Mouse (Mus musculus): ENCODE measurements at regions not wholly inside any gene's neighbourhood (a gene's known extent, or its start where the extent isn't known, plus 50 kb on each side); places are given as distances from the start of the nearest gene placed in this dataset.
"Not testable (repeated sequence)": the region's sequence is repeated elsewhere in the genome, so short reads cannot be mapped to it uniquely, and the experiment has no call there.

GRCm38 (mm10) chr4:4306922-4307321 is 229.6 kb upstream of the Sdr16c6 start:
- Histone ChIP-seq H3K9ac (no peak overlapping the region), H3K4me2 (ENCODE audit: low read depth) (no peak overlapping the region), H3K4me1 (ENCODE audit: insufficient read depth) (no peaks in the 10 kb centered on the region), H3K36me3 (ENCODE audit: insufficient read depth) (no peaks in the 10 kb centered on the region), H3K27ac (ENCODE audit: low read depth, low read length) (no peak overlapping the region), H3K4me3 (ENCODE audit: low read depth, low read length) (no peak overlapping the region), H3K27me3 (ENCODE audit: insufficient read depth, low read length) (no peaks in the 10 kb centered on the region), H3K9me3 (ENCODE audit: low read length) (no peaks in the 10 kb centered on the region)
- ATAC-seq (no peak), DNase-seq (no peak)
- TF ChIP-seq CTCF (IDR thresholded peaks at IDR 0.05; ENCODE audit: low read depth) = no peak
- 67% methylated on average over 3 of the region's 3 CpGs for WGBS

GRCm38 (mm10) chr4:4305740-4306249 is 228.5 kb upstream of the Sdr16c6 start:
- no peaks in the 10 kb centered on the region for H3K36me3 ChIP-seq (ENCODE audit: insufficient read depth)
- H3K27ac ChIP-seq (ENCODE audit: low read depth, low read length) = no peak overlapping the region
- H3K27me3 ChIP-seq (ENCODE audit: insufficient read depth, low read length) = no peaks in the 10 kb centered on the region
- H3K4me3 ChIP-seq (ENCODE audit: low read depth, low read length) = no peak overlapping the region
- no peaks in the 10 kb centered on the region for H3K4me1 ChIP-seq (ENCODE audit: insufficient read depth)
- H3K4me2 ChIP-seq (ENCODE audit: low read depth) = no peak overlapping the region
- no peaks in the 10 kb centered on the region for H3K9me3 ChIP-seq (ENCODE audit: low read length)
- H3K9ac ChIP-seq = no peak overlapping the region
- no peak for TF ChIP-seq CTCF (IDR thresholded peaks at IDR 0.05; ENCODE audit: low read depth)
- ATAC-seq (no peak), DNase-seq (peak; percentile 4)

- Histone ChIP-seq H3K4me1 (ENCODE audit: insufficient read depth) (no peaks in the 10 kb centered on the region), H3K9ac (no peak overlapping the region), H3K4me2 (ENCODE audit: low read depth) (no peak overlapping the region), H3K27ac (ENCODE audit: low read depth, low read length) (no peak overlapping the region), H3K27me3 (ENCODE audit: insufficient read depth, low read length) (no peaks in the 10 kb centered on the region), H3K9me3 (ENCODE audit: low read length) (no peaks in the 10 kb centered on the region), H3K4me3 (ENCODE audit: low read depth, low read length) (no peak overlapping the region), H3K36me3 (ENCODE audit: insufficient read depth) (no peaks in the 10 kb centered on the region)
- ATAC-seq (no peak), DNase-seq (no peak)
- WGBS = 81% methylated on average over 1 of the region's 1 CpGs
- TF ChIP-seq CTCF (IDR thresholded peaks at IDR 0.05; ENCODE audit: low read depth) = no peak
Observed at GRCm38 (mm10) chr4:4304666-4305065, 227.3 kb upstream of the Sdr16c6 start.

GRCm38 (mm10) chr4:4300189-4300879 is 223.0 kb upstream of the Sdr16c6 start:
- no peaks in the 10 kb centered on the region for H3K9me3 ChIP-seq (ENCODE audit: low read length)
- no peak overlapping the region for H3K4me3 ChIP-seq (ENCODE audit: low read depth, low read length)
- no peaks in the 10 kb centered on the region for H3K4me1 ChIP-seq (ENCODE audit: insufficient read depth)
- 78% methylated on average over 10 of the region's 10 CpGs for WGBS
- no peak overlapping the region for H3K4me2 ChIP-seq (ENCODE audit: low read depth)
- no peaks in the 10 kb centered on the region for H3K27me3 ChIP-seq (ENCODE audit: insufficient read depth, low read length)
- H3K36me3 ChIP-seq (ENCODE audit: insufficient read depth) = no peaks in the 10 kb centered on the region
- no peak for ATAC-seq
- no peak for TF ChIP-seq CTCF (IDR thresholded peaks at IDR 0.05; ENCODE audit: low read depth)
- no peak for DNase-seq
- no peak overlapping the region for H3K27ac ChIP-seq (ENCODE audit: low read depth, low read length)
- no peak overlapping the region for H3K9ac ChIP-seq

GRCm38 (mm10) chr4:4299631-4300030 is 222.3 kb upstream of the Sdr16c6 start:
- no peak for ATAC-seq
- Histone ChIP-seq H3K4me1 (ENCODE audit: insufficient read depth) (no peaks in the 10 kb centered on the region), H3K4me3 (ENCODE audit: low read depth, low read length) (no peak overlapping the region), H3K36me3 (ENCODE audit: insufficient read depth) (no peaks in the 10 kb centered on the region), H3K27me3 (ENCODE audit: insufficient read depth, low read length) (no peaks in the 10 kb centered on the region), H3K4me2 (ENCODE audit: low read depth) (no peak overlapping the region), H3K27ac (ENCODE audit: low read depth, low read length) (no peak overlapping the region), H3K9me3 (ENCODE audit: low read length) (no peaks in the 10 kb centered on the region), H3K9ac (no peak overlapping the region)
- WGBS = 59% methylated on average over 1 of the region's 1 CpGs
- DNase-seq = no peak
- peak; percentile 37; the same call in 1 of the 2 replicates for TF ChIP-seq CTCF (IDR thresholded peaks at IDR 0.05; ENCODE audit: low read depth)

- Histone ChIP-seq H3K4me3 (ENCODE audit: low read depth, low read length) (no peak overlapping the region), H3K9ac (no peak overlapping the region), H3K9me3 (ENCODE audit: low read length) (no peaks in the 10 kb centered on the region), H3K4me1 (ENCODE audit: insufficient read depth) (no peaks in the 10 kb centered on the region), H3K4me2 (ENCODE audit: low read depth) (no peak overlapping the region), H3K27me3 (ENCODE audit: insufficient read depth, low read length) (no peaks in the 10 kb centered on the region), H3K27ac (ENCODE audit: low read depth, low read length) (no peak overlapping the region), H3K36me3 (ENCODE audit: insufficient read depth) (no peaks in the 10 kb centered on the region)
- 74% methylated on average over 2 of the region's 2 CpGs for WGBS
- TF ChIP-seq CTCF (IDR thresholded peaks at IDR 0.05; ENCODE audit: low read depth) = no peak
- DNase-seq = no peak
- no peak for ATAC-seq
Observed at GRCm38 (mm10) chr4:4249601-4250000, 172.3 kb upstream of the Sdr16c6 start.

GRCm38 (mm10) chr4:4247669-4248068 is 170.3 kb upstream of the Sdr16c6 start:
- H3K9me3 ChIP-seq (ENCODE audit: low read length) = no peaks in the 10 kb centered on the region
- no peaks in the 10 kb centered on the region for H3K4me1 ChIP-seq (ENCODE audit: insufficient read depth)
- TF ChIP-seq CTCF (IDR thresholded peaks at IDR 0.05; ENCODE audit: low read depth) = no peak
- DNase-seq = no peak
- WGBS = 85% methylated on average over 4 of the region's 4 CpGs
- no peak overlapping the region for H3K4me2 ChIP-seq (ENCODE audit: low read depth)
- H3K36me3 ChIP-seq (ENCODE audit: insufficient read depth) = no peaks in the 10 kb centered on the region
- H3K27me3 ChIP-seq (ENCODE audit: insufficient read depth, low read length) = no peaks in the 10 kb centered on the region
- no peak for ATAC-seq
- H3K4me3 ChIP-seq (ENCODE audit: low read depth, low read length) = no peak overlapping the region
- no peak overlapping the region for H3K27ac ChIP-seq (ENCODE audit: low read depth, low read length)
- H3K9ac ChIP-seq = no peak overlapping the region

GRCm38 (mm10) chr4:4242306-4242980 is 165.1 kb upstream of the Sdr16c6 start:
- H3K27me3 ChIP-seq (ENCODE audit: insufficient read depth, low read length); ATAC-seq; H3K4me3 ChIP-seq (ENCODE audit: low read depth, low read length); H3K9ac ChIP-seq; H3K9me3 ChIP-seq (ENCODE audit: low read length); H3K4me2 ChIP-seq (ENCODE audit: low read depth); H3K27ac ChIP-seq (ENCODE audit: low read depth, low read length); H3K4me1 ChIP-seq (ENCODE audit: insufficient read depth); H3K36me3 ChIP-seq (ENCODE audit: insufficient read depth); DNase-seq: not testable (repeated sequence)
- WGBS = 84% methylated on average over 15 of the region's 15 CpGs
